Mouse (Mus musculus) gastrocnemius, postnatal 14 days (tissue): ENCODE results near the gene Per1. TPM values are rescaled to one million over a fixed set of nuclear protein-coding genes. Genes with fewer than 3 reads are reported as not detected.
A peak's percentile ranks its signal among the peaks of the same experiment; 100 is the strongest.

Experiments
- DNase-seq: peaks from one replicate; pipeline ENCODE4 v3.0.0; 2021; ENCODE audit warnings: mixed read lengths
- intact Hi-C: fragments of 180-260 bp; cut with DNase I; formaldehyde crosslinking; loops from one replicate; pipeline ENCODE4 v1.15.1; 2025; ENCODE audit warnings: low total_unique reads
- total RNA-seq, 2 experiments: library from RNA; stranded (reverse); gene quantifications; 2 replicates each; pipeline ENCODE4 v1.2.3; 2021

Gene Per1
- total RNA-seq, 2 experiments from 2014 or later, result 22.1 to 77.5 TPM

DNA sequence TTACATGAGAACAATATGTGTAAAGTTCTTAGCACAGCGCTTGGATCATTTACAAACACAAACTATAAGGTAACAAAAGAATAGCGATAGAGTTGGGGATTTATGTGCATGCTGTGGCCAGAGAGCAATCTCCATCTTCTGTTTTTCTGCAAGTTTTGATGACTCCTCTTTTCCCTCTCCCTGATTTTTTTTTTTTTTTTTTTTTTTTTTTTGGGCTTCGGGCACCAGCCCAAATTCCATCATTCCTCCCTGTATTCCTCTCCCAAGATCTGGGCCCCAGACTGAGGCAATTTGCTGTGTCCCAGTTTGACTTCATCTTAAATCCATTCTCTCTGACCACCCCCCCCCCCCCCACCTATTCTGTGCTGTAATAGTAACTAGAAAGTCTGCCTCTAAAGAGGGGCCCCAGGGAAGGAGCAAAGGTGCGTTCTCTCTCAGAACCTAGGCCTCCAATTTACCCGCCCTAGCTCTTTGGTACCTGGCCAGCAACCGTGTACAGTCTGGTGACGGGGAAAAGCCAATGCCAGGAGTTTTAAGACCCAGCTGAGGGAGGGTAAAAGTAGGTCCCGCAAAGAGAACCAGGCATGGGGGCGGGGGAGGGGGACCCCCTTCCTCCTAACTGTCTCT, 1.5 kb downstream of the Per1 start:
- intact Hi-C loops, result no loop called here

DNA sequence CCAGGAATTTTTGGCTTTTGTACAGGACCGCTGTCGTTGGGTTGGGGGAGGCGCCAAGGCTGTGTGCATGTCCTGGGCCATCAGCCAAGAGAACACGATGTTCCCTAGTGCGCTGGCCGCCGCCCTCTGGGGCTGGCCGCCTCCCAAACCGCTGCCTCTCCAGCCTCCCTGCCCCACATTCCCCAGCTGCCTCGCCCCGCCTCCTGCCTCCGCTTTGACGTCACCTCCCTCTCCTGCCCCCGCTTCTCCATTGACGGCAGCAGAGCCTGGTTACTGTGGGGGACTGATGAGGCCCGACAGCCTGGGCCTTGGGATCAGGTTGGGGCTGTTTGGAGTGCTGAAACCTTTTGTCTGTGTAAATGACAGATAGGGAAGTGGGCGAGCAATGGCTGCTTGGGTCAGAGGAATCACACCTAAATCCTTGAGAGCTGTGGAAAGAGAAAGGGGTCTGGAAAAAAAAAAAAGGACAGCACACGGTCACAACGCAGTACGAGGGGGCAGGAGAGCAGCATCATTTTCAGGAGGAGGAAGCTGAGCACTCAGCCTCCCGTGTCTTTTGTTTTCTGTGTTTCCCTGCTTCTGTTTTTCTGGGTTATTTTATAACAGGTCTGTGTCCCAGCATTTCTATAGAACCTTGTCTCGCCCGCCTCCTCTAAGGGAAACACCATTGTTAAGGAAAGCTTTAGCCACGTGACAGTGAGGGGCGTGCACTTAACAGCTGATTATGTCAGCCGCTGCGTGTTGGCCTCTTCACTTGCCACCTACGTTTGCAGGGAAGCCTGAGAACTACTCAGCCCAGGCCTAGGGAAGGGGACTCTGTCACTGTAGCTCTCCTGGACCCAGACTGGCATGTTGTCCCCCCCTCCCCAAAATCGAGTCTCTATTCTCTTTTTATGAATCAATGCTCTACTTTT, 2.2 kb downstream of the Per1 start:
- intact Hi-C loops, result no loop called here

More for the DNA sequence above, 1.5 kb downstream of the Per1 start:
- DNase-seq, result no peak

DNA sequence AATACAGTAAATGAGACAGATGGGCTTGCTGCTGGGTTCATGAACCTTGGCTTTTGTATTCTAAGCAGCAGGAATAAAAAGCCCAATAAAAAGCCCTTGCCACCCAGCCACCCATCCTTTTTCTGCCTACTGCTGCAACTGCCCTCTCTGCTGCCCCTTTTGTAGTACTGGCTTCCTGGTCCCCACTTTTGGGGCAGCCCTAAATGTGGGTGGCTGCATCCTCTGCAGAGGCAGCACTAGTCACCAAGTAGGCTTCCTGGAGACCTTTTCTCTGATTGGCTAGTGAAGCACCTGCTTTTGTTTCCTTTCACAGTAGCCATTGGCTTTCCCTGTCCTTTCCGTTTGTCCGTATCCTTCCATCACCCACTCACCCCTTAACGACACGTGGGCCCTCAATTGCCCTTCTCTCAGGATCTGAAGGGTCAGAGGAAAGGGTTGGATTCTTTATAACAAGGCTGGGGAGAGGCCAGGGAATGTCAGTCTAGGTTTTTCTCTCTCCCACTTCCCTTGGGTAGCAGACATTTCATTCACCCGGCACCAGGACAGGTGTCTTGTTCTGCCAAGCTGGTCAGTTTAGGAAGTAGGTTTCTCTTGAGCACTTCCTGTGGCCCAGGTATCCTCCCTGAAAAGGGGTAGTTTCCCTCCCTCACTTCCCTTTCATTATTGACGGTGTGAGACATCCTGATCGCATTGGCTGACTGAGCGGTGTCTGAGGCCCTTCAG, 3.2 kb downstream of the Per1 start:
- intact Hi-C loops, result no loop called here
- DNase-seq, result no peak

More for the DNA sequence above, 2.2 kb downstream of the Per1 start:
- peak; percentile 100 for DNase-seq

DNA sequence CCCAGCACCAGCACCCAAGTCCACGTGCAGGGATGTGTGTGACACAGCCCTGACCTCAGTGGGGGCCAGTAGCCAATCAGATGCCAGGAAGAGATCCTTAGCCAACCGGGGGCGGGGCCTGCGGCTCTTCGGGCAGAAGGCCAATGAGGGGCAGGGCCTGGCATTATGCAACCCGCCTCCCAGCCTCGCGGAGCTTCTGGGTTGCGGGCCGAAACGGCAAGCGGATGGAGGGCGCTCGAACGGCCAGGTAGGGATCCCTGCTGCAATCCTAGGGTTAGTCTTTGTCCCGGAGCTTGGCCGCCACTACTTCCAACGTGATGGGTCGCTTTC, 3.7 kb downstream of the Per1 start:
- DNase-seq, result peak; percentile 96
- intact Hi-C loops, result no loop called here

- intact Hi-C loops, result no loop called here
- peak; percentile 92 for DNase-seq
These were observed 4.3 kb downstream of the Per1 start for GRCm38 (mm10) chr11:69099177-69099914.

- DNase-seq, result peak; percentile 96
These were observed 4.9 kb downstream of the Per1 start for GRCm38 (mm10) chr11:69099915-69100345.

DNA sequence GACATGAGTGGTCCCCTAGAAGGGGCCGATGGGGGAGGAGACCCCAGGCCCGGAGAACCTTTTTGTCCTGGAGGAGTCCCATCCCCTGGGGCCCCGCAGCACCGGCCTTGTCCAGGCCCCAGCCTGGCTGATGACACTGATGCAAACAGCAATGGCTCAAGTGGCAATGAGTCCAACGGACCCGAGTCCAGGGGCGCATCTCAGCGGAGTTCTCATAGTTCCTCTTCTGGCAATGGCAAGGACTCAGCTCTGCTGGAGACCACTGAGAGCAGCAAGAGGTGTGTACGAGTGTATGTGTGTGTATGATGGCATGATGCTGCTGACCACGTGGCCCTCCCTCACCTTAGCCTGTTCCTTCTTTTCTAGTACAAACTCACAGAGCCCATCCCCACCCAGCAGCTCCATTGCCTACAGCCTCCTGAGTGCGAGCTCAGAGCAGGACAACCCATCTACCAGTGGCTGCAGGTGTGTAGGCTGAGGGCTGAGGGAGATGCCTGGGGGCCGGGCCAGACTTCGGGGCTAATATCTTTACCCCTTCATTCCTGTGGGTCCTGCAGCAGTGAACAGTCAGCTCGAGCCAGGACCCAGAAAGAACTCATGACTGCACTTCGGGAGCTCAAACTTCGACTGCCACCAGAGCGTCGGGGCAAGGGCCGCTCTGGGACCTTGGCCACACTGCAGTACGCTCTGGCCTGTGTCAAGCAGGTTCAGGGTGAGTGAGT, 5.8 kb downstream of the Per1 start:
- no peak for DNase-seq
- intact Hi-C loops, result no loop called here

More at GRCm38 (mm10) chr11:69099915-69100345, 4.9 kb downstream of the Per1 start:
- intact Hi-C loops, result no loop called here

GRCm38 (mm10) chr11:69101604-69102402, 6.8 kb downstream of the Per1 start:
- no peak for DNase-seq
- intact Hi-C loops, result no loop called here

DNA sequence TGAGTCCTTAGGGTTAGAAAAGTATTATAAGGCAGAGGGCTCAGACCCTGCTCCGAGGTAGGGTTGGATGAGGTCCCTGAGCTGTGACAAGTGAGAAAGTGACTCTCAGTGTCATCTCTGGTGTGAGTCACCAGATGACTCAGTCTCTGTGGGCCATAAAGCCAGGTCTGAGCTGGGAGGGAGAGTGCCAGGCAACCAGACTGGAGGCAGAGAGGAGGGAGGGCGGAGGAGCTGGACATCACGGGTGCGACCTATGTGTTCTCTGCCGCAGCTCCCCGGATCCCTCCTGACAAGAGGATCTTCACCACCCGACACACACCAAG, 7.3 kb downstream of the Per1 start:
- no peak for DNase-seq
- intact Hi-C loops, result no loop called here

DNA sequence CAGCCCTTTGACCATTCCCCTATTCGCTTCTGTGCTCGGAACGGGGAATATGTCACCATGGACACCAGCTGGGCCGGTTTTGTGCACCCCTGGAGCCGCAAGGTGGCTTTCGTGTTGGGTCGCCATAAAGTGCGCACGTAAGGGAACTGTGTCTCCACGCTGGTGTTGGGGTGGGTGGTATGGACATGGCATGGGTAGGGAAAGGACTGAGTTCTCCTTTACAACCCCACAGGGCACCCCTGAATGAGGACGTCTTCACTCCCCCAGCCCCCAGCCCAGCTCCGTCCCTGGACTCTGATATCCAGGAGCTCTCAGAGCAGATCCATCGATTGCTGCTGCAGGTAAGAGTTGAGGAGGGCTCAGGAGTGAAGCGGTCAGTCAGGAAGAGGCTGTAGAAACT, 8.1 kb downstream of the Per1 start:
- DNase-seq, result no peak
- intact Hi-C loops, result no loop called here

DNA sequence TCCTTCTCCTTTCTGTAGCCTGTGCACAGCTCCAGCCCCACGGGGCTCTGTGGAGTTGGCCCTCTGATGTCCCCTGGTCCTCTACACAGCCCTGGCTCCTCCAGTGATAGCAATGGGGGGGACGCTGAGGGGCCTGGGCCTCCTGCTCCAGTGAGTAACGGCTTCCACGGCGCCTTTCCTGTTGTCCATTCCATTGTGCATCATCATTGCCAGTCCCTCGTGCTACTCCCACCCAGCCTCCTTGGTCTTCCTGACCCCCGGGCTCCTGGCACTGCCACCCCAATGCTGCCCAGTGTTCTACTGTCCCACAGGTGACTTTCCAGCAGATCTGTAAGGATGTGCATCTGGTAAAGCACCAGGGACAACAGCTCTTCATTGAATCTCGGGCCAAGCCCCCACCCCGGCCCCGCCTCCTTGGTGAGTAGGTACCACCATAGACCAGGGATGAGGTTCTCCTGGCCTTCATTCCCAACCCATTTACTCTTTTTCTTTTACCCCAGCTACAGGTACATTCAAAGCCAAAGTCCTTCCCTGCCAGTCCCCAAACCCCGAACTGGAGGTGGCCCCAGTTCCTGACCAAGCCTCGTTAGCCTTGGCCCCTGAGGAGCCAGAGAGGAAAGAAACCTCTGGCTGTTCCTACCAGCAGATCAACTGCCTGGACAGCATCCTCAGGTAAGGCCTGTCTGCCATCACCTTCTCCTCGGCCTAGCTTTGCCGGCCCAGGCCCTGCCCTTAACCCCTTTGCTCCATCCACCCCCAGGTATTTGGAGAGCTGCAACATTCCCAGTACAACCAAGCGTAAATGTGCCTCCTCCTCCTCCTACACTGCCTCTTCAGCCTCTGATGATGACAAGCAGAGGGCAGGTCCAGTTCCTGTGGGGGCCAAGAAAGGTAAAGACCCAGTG, 8.8 kb downstream of the Per1 start:
- DNase-seq, result no peak

DNA sequence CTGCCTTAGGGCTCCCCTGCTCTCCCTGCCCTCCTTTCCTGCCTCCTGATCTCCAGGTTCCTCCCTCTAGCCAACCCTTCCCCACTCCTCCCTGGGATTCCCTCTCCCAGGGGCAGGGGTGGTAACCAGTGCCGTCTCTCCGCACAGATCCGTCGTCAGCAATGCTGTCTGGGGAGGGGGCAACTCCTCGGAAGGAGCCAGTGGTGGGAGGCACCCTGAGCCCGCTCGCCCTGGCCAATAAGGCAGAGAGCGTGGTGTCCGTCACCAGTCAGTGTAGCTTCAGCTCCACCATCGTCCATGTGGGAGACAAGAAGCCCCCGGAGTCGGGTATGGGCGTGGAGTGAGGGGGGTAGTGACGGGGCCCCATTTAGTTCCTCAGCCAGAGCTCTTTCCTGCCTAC, 9.5 kb downstream of the Per1 start:
- DNase-seq, result no peak

More for the DNA sequence above, 8.8 kb downstream of the Per1 start:
- intact Hi-C loops, result no loop called here

DNA sequence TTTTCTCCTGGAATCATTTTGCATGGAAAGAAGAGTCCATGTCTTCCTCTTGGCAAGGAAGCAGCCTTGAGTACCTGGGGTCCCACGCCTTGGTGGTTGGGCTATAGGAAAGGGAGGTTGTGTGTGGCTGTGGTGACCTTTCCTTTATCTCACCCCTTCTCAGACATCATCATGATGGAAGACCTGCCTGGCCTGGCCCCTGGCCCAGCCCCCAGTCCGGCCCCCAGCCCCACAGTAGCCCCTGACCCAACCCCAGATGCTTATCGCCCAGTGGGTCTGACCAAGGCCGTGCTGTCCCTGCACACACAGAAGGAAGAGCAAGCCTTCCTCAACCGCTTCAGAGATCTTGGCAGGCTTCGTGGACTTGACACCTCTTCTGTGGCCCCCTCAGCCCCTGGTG, 10.2 kb downstream of the Per1 start:
- intact Hi-C loops, result no loop called here
- DNase-seq, result no peak

More for the DNA sequence above, 9.5 kb downstream of the Per1 start:
- intact Hi-C loops, result no loop called here

DNA sequence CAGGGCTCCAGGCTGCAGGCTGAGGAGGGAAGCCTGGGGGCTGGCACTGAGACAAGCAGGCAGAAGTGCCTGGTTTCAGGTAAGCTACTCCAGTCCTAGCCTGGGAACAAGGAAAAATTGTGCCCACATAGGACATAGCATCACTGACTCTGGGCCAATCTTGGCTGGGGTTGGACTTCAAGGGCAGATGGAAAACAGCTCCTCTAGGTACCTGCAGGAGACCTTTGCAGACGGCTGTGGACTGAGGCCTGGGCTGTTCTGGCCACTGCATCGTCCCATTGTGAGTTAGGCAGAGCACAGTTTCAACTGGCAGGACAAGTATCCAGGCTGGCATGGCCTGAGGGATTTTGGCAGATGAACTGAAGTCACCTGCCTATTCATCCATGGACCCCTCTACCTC, 10.8 kb downstream of the Per1 start:
- DNase-seq, result no peak
- intact Hi-C loops, result no loop called here

- intact Hi-C loops, result no loop called here
- DNase-seq, result no peak
These were observed 11.3 kb downstream of the Per1 start for GRCm38 (mm10) chr11:69106299-69106698.

DNA sequence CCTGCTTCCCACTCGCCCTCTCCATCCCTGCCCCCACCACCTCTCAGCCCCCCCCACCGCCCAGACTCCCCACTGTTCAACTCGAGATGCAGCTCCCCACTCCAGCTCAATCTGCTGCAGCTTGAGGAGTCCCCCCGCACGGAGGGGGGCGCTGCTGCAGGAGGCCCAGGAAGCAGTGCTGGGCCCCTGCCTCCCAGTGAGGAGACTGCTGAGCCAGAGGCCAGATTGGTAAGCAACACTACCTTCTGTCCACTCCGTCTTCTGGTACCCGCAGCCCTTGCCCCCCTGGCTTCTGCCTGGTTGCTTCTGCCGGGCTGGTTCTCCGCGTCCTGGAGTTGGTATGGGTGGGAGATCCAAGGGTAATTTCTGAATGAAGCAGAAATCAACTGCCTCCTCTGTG, 11.8 kb downstream of the Per1 start:
- DNase-seq, result no peak
- intact Hi-C loops, result no loop called here

DNA sequence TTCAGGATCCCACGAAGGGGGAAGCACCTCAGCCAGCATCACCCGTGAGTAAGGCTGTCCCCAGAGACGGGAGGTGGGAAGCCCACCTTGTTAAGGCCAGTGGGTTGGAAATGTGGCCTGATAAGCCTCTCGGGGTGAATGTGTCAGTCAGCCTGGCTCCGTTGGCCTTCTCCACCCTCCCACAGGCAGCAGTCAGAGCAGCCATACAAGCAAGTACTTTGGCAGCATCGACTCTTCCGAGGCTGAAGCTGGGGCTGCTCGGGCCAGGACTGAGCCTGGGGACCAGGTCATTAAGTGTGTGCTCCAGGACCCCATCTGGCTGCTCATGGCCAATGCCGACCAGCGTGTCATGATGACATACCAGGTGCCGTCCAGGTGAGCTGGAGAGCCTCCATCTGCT, 12.7 kb downstream of the Per1 start:
- intact Hi-C loops, result no loop called here
- DNase-seq, result no peak
